Mouse (Mus musculus) stomach, postnatal 0 days (tissue): ENCODE data around the gene Zfx. TPM values are rescaled to one million over a fixed set of nuclear protein-coding genes. Genes with fewer than 3 reads are reported as not detected.

Source experiments
- ATAC-seq: fragments of 200-750 bp; cut with Nextera tagmentation; 2 replicates; pipeline ENCODE4 v1.8.0; 2017; ENCODE audit not compliant: low FRiP score, low TSS enrichment
- DNase-seq: peaks from one replicate; pipeline ENCODE4 v3.0.0-alpha.2; 2016; ENCODE audit warnings: low spot score
- H3K27ac ChIP-seq: fragments of 300-500 bp; sonication (generic); replicated peaks from 2 replicates; pipeline ENCODE4 v1.5.1; 2014; ENCODE audit warnings: mild to moderate bottlenecking, control low read depth
- H3K27me3 ChIP-seq: fragments of 300-500 bp; sonication (generic); 2 replicates; pipeline ENCODE4 v1.6.1; 2014; ENCODE audit warnings: low read length; ENCODE audit not compliant: control insufficient read depth, insufficient read depth
- H3K36me3 ChIP-seq: fragments of 300-500 bp; sonication (generic); 2 replicates; pipeline ENCODE4 v1.6.1; 2014; ENCODE audit warnings: low read length, mixed read lengths; ENCODE audit not compliant: control insufficient read depth, insufficient read depth
- H3K4me1 ChIP-seq: fragments of 300-500 bp; sonication (generic); replicated peaks from 2 replicates; pipeline ENCODE4 v1.6.1; 2014; ENCODE audit warnings: antibody characterized with exemption; ENCODE audit not compliant: control insufficient read depth, insufficient read depth
- H3K4me2 ChIP-seq: fragments of 300-500 bp; sonication (generic); replicated peaks from 2 replicates; pipeline ENCODE4 v1.6.1; 2014; ENCODE audit warnings: low read depth, mild to moderate bottlenecking, control low read depth, moderate library complexity
- H3K4me3 ChIP-seq: fragments of 300-500 bp; sonication (generic); 2 replicates; pipeline ENCODE4 v1.5.1; 2014; ENCODE audit warnings: low read depth, low read length, control low read depth
- H3K9ac ChIP-seq: fragments of 300-500 bp; sonication (generic); 2 replicates; pipeline ENCODE4 v1.6.1; 2014; ENCODE audit warnings: mild to moderate bottlenecking, low read length, control low read depth, mixed read lengths
- H3K9me3 ChIP-seq: fragments of 300-500 bp; sonication (generic); 2 replicates; pipeline ENCODE4 v1.6.1; 2016; ENCODE audit warnings: low read length; ENCODE audit not compliant: control insufficient read depth
- CTCF ChIP-seq: IDR thresholded peaks from 2 replicates; pipeline ENCODE4 v1.5.1; 2016; ENCODE audit warnings: antibody characterized with exemption, low read depth, mild to moderate bottlenecking, moderate library complexity
- EP300 ChIP-seq: optimal IDR thresholded peaks from 2 replicates; pipeline ENCODE3; 2016; ENCODE audit warnings: antibody characterized with exemption
- WGBS: fragments of 180-500 bp; shearing (Covaris S2); extraction: QIAGEN DNeasy Blood & Tissue Kit; methylation state at CpG from one replicate; pipeline ENCODE4 v1.1.7; 2014; 5-methylcytosine and 5-hydroxymethylcytosine counted together
- polyA plus RNA-seq: library from polyadenylated mRNA; unstranded; fragments of >200 nt; fragmentation: Nextera tagmentation; extraction: Ambion mirVana; gene quantifications from 2 replicates; pipeline ENCODE4 v1.2.1, GENCODE M21; 2015

Zfx gene
- polyA plus RNA-seq: 11.8 and 12.7 TPM in 2 replicates

DNA sequence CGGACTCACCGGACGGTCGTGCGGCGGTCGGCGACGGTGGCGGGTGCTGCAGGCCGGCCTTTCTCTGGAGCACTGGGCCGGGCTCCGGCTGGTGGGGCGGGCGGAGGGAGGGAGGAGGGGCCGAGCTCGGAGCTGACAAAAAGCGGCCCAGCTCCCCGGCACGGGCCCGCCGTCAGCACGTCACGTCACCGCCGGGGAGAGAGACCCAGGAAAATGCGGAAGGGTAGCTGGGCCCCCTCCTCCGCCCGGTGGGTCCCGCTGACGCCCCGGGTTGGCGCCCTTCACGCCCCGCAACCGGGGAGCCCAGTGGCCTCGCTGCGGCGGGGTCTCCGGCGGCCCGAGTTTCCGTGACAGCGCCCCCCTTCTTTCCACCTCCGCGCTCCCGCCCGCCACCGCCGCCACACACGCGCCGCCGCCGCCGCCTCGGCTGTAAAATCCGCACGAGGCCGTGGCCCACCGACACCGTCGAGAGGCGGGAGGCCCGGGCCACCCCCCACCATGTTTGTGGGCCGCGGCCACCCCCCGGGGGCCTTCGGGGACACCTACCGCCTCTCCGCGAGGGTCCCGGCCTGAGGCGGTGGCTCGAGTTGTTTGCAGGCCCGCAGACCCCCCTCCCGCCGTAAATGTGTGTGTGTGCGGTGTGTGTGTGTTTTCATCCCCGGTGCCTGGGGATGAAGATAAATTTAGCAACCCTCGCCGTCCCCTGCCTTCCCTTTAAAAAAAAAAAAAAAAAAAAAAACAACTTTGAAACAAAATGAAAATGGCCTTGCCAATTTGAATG, at the start of gene Zfx:
Zfx (minus strand) TSS at position 644 of the 781 bp plus-strand sequence.
- Histone ChIP-seq H3K9me3 (no peaks in the 10 kb centered on the region), H3K9ac (peak within 1 kb of the TSS; percentile 94), H3K27me3 (no peaks in the 10 kb centered on the region), H3K4me2 (peak within 1 kb of the TSS; percentile 50), H3K36me3 (no peaks in the 10 kb centered on the region), H3K4me1 (no peaks in the 10 kb centered on the region), H3K4me3 (peak within 1 kb of the TSS; percentile 59), H3K27ac (peak within 1 kb of the TSS; percentile 99)
- DNase-seq (peak; percentile 80), ATAC-seq (peak; percentile 84)
- 14% methylated on average over 24 of the region's 82 CpGs for WGBS
- TF ChIP-seq CTCF: no peak
- TF ChIP-seq EP300: no peak

DNA sequence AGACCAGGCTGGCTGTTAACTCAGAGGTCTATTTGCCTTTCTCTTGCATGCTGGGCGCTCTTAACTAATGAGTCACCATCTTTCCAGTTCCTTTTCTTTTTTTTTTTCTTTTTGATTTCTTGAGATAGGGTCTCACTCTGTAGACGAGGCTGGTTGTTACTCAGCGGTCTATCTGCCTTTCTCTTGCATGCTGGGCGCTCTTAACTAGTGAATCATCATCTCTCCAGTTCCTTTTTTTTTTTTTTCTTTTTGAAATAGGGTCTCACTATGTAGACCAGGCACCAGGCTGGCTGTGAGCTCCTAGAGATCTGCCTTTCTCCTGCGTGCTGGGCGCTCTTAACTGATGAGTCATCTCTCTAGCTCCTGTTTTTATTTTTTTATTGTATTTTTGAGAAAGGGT, 45.8 kb upstream of the Zfx start:
- Histone ChIP-seq H3K27me3 (no peaks in the 10 kb centered on the region), H3K4me2 (no peak overlapping the region), H3K27ac (no peak overlapping the region), H3K4me1 (no peaks in the 10 kb centered on the region), H3K9me3 (no peaks in the 10 kb centered on the region), H3K4me3 (no peak overlapping the region), H3K36me3 (no peaks in the 10 kb centered on the region), H3K9ac (no peak overlapping the region)
- TF ChIP-seq EP300 (no peak), CTCF (no peak)
- WGBS: 71% methylated on average over 6 of the region's 6 CpGs
- DNase-seq (no peak), ATAC-seq (peak; percentile 15; the same call in 1 of the 2 replicates)

DNA sequence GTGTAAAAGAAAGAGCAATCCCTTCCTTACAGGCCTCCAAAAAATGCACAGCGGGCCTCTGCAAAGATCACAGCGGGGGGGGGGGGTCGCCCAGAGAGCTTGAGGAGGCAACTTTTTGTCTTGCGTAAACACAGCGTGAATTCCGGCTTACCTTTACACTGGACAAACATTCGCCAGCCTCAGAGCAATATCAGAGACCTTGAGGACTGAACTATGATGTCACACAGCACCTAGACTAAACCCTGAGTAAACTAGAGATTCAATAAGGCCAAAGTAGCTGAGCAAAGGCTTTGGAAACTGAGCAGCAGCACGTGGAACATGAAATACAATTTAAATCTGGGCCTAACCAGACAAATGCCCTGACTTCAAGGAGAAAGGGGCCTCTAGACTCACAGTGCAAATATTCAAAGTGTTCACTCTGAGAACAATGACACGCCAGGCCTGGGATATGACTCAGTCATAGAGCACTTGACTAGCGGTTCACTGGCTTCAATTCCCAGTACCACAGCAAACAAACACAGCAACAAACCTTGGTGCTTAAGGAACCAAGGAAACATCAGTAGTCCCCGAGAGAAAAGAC, 28.8 kb upstream of the Zfx start:
- no peak overlapping the region for H3K4me3 ChIP-seq
- H3K36me3 ChIP-seq: no peaks in the 10 kb centered on the region
- no peak overlapping the region for H3K27ac ChIP-seq
- ATAC-seq (peak; percentile 71), DNase-seq (peak; percentile 16)
- no peaks in the 10 kb centered on the region for H3K4me1 ChIP-seq
- no peaks in the 10 kb centered on the region for H3K27me3 ChIP-seq
- no peak overlapping the region for H3K4me2 ChIP-seq
- H3K9ac ChIP-seq: no peak overlapping the region
- no peaks in the 10 kb centered on the region for H3K9me3 ChIP-seq
- TF ChIP-seq CTCF (no peak), EP300 (no peak)
- WGBS: 21% methylated on average over 11 of the region's 11 CpGs

DNA sequence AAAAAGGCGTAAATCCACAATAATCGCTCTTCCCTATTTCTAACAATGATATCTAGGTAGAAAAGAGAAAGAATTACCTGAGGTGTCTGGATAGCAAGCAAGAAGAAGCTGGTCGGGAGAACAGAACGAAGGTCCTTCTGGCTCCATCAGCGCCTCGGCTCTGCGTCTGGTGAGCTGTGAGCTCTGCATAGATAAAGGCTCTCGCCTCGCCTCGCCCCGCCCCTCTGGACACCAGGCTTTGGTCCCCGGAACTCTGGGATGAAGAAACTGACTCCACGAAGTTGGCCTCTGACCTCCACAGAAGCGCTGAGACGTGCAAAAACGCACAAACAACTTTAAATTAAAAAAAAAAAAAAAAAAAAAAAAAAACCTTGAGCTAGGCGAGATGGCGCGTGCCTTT, 27.0 kb upstream of the Zfx start:
- no peaks in the 10 kb centered on the region for H3K9me3 ChIP-seq
- no peak overlapping the region for H3K27ac ChIP-seq
- WGBS: 73% methylated on average over 19 of the region's 19 CpGs
- no peak overlapping the region for H3K4me2 ChIP-seq
- no peaks in the 10 kb centered on the region for H3K4me1 ChIP-seq
- H3K4me3 ChIP-seq: no peak overlapping the region
- no peak for TF ChIP-seq CTCF
- no peak overlapping the region for H3K9ac ChIP-seq
- no peak for DNase-seq
- no peaks in the 10 kb centered on the region for H3K27me3 ChIP-seq
- H3K36me3 ChIP-seq: no peaks in the 10 kb centered on the region
- no peak for ATAC-seq

DNA sequence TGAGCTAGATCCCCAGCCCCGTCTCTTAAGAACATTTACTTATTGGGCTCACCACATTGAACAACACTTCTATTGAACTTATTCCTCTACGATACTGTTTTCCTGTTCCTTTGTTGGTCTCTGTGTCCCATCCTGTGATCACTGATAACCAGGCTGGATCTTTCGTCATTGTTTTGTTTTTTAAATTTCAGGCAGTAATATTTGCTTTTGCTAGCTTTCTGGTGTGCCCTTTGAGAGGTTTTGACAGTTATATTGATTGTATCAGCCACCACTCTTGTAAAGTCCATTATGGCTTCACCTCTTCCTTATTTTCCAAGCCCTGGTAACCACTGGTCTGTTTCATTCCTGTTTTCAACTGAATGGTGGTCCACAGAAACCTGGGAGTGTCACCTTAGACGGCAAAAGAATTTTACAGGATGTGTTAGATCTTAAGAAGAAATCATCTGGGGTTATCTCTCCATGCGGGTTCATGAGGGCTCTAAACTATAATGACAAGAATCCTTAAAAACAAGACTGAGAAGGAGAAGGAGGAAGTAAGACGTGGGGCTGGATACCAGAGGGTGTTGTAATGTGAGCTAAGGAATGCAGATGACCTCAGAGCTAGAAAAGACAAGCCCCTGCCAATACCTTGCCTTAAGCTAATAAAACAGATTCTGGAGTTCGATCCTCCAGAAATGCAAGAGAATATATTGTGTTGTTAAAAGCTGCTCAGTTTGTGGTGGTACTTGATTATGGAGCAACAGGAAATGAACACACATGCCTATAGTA, 18.7 kb upstream of the Zfx start:
- TF ChIP-seq CTCF: no peak
- DNase-seq (no peak), ATAC-seq (no peak)
- Histone ChIP-seq H3K4me1 (no peaks in the 10 kb centered on the region), H3K9ac (no peak overlapping the region), H3K4me3 (no peak overlapping the region), H3K9me3 (no peaks in the 10 kb centered on the region), H3K27me3 (no peaks in the 10 kb centered on the region), H3K4me2 (no peak overlapping the region), H3K27ac (no peak overlapping the region), H3K36me3 (no peaks in the 10 kb centered on the region)
- WGBS: 52% methylated on average over 7 of the region's 7 CpGs
